Mouse (Mus musculus): ENCODE data around the gene Bcl11a. TPM values are rescaled to one million over a fixed set of nuclear protein-coding genes. Genes with fewer than 3 reads are reported as not detected.

Gene Bcl11a
- polyA plus RNA-seq, 1 experiment from 2014 or later: 15.0 TPM

GRCm38 (mm10) chr11:24131818-24132217 lies 54.0 kb downstream of the Bcl11a start:
- H3K27ac ChIP-seq (ENCODE audit: low read length): no peak overlapping the region
- 56% methylated on average over 2 of the region's 2 CpGs for WGBS
- H3K4me3 ChIP-seq (ENCODE audit: low read length): no peak overlapping the region
- peaks cover 32% of the 10 kb centered on the region for H3K4me1 ChIP-seq (ENCODE audit: control insufficient read depth, insufficient read depth, low read length)
- no peaks in the 10 kb centered on the region for H3K9me3 ChIP-seq (replicated peaks; ENCODE audit: control insufficient read depth, low read length)
- H3K36me3 ChIP-seq (ENCODE audit: control insufficient read depth, insufficient read depth): no peaks in the 10 kb centered on the region
- no peak overlapping the region for H3K4me2 ChIP-seq (ENCODE audit: low read depth, low read length)
- H3K27me3 ChIP-seq (ENCODE audit: control insufficient read depth, insufficient read depth, low read length): no peaks in the 10 kb centered on the region
- no peak for ATAC-seq (replicated peaks; ENCODE audit: extremely low read depth, insufficient read depth, low FRiP score)
- H3K9ac ChIP-seq (ENCODE audit: low read length): no peak overlapping the region

GRCm38 (mm10) chr11:24132358-24132757 lies 54.5 kb downstream of the Bcl11a start:
- no peak overlapping the region for H3K27ac ChIP-seq (ENCODE audit: low read length)
- no peaks in the 10 kb centered on the region for H3K27me3 ChIP-seq (ENCODE audit: control insufficient read depth, insufficient read depth, low read length)
- H3K9ac ChIP-seq (ENCODE audit: low read length): no peak overlapping the region
- no peak for ATAC-seq (replicated peaks; ENCODE audit: extremely low read depth, insufficient read depth, low FRiP score)
- WGBS: 91% methylated on average over 6 of the region's 6 CpGs
- H3K4me3 ChIP-seq (ENCODE audit: low read length): no peak overlapping the region
- H3K4me1 ChIP-seq (ENCODE audit: control insufficient read depth, insufficient read depth, low read length): peaks cover 36% of the 10 kb centered on the region
- no peaks in the 10 kb centered on the region for H3K9me3 ChIP-seq (replicated peaks; ENCODE audit: control insufficient read depth, low read length)
- H3K4me2 ChIP-seq (ENCODE audit: low read depth, low read length): no peak overlapping the region
- no peaks in the 10 kb centered on the region for H3K36me3 ChIP-seq (ENCODE audit: control insufficient read depth, insufficient read depth)

GRCm38 (mm10) chr11:24132853-24133252 lies 55.0 kb downstream of the Bcl11a start:
- Histone ChIP-seq H3K4me2 (ENCODE audit: low read depth, low read length) (no peak overlapping the region), H3K9me3 (replicated peaks; ENCODE audit: control insufficient read depth, low read length) (no peaks in the 10 kb centered on the region), H3K27me3 (ENCODE audit: control insufficient read depth, insufficient read depth, low read length) (no peaks in the 10 kb centered on the region), H3K36me3 (ENCODE audit: control insufficient read depth, insufficient read depth) (no peaks in the 10 kb centered on the region), H3K9ac (ENCODE audit: low read length) (no peak overlapping the region), H3K27ac (ENCODE audit: low read length) (no peak overlapping the region), H3K4me1 (ENCODE audit: control insufficient read depth, insufficient read depth, low read length) (peaks cover 41% of the 10 kb centered on the region), H3K4me3 (ENCODE audit: low read length) (no peak overlapping the region)
- 88% methylated on average over 2 of the region's 2 CpGs for WGBS
- ATAC-seq (replicated peaks; ENCODE audit: extremely low read depth, insufficient read depth, low FRiP score): no peak

GRCm38 (mm10) chr11:24133484-24133883 lies 55.6 kb downstream of the Bcl11a start:
- no peak overlapping the region for H3K4me3 ChIP-seq (ENCODE audit: low read length)
- ATAC-seq (replicated peaks; ENCODE audit: extremely low read depth, insufficient read depth, low FRiP score): no peak
- H3K36me3 ChIP-seq (ENCODE audit: control insufficient read depth, insufficient read depth): no peaks in the 10 kb centered on the region
- H3K9me3 ChIP-seq (replicated peaks; ENCODE audit: control insufficient read depth, low read length): no peaks in the 10 kb centered on the region
- peaks cover 43% of the 10 kb centered on the region for H3K4me1 ChIP-seq (ENCODE audit: control insufficient read depth, insufficient read depth, low read length)
- H3K27ac ChIP-seq (ENCODE audit: low read length): no peak overlapping the region
- H3K9ac ChIP-seq (ENCODE audit: low read length): no peak overlapping the region
- H3K4me2 ChIP-seq (ENCODE audit: low read depth, low read length): no peak overlapping the region
- no peaks in the 10 kb centered on the region for H3K27me3 ChIP-seq (ENCODE audit: control insufficient read depth, insufficient read depth, low read length)
- 45% methylated on average over 3 of the region's 3 CpGs for WGBS

- Histone ChIP-seq H3K4me3 (ENCODE audit: low read length) (no peak overlapping the region), H3K9ac (ENCODE audit: low read length) (no peak overlapping the region), H3K27me3 (ENCODE audit: control insufficient read depth, insufficient read depth, low read length) (no peaks in the 10 kb centered on the region), H3K9me3 (replicated peaks; ENCODE audit: control insufficient read depth, low read length) (no peaks in the 10 kb centered on the region), H3K4me1 (ENCODE audit: control insufficient read depth, insufficient read depth, low read length) (peaks cover 43% of the 10 kb centered on the region), H3K36me3 (ENCODE audit: control insufficient read depth, insufficient read depth) (no peaks in the 10 kb centered on the region), H3K4me2 (ENCODE audit: low read depth, low read length) (no peak overlapping the region), H3K27ac (ENCODE audit: low read length) (no peak overlapping the region)
- WGBS: 82% methylated on average over 5 of the region's 5 CpGs
- ATAC-seq (replicated peaks; ENCODE audit: extremely low read depth, insufficient read depth, low FRiP score): no peak
Measured at GRCm38 (mm10) chr11:24133928-24134327, 56.1 kb downstream of the Bcl11a start.

- Histone ChIP-seq H3K9ac (ENCODE audit: low read length) (no peak overlapping the region), H3K4me2 (ENCODE audit: low read depth, low read length) (no peak overlapping the region), H3K27ac (ENCODE audit: low read length) (no peak overlapping the region), H3K36me3 (ENCODE audit: control insufficient read depth, insufficient read depth) (no peaks in the 10 kb centered on the region), H3K27me3 (ENCODE audit: control insufficient read depth, insufficient read depth, low read length) (no peaks in the 10 kb centered on the region), H3K4me3 (ENCODE audit: low read length) (no peak overlapping the region), H3K4me1 (ENCODE audit: control insufficient read depth, insufficient read depth, low read length) (peaks cover 43% of the 10 kb centered on the region), H3K9me3 (replicated peaks; ENCODE audit: control insufficient read depth, low read length) (peaks cover 4% of the 10 kb centered on the region; the same call in 1 of the 2 replicates)
- ATAC-seq (replicated peaks; ENCODE audit: extremely low read depth, insufficient read depth, low FRiP score): no peak
- 73% methylated on average over 2 of the region's 2 CpGs for WGBS
Measured at GRCm38 (mm10) chr11:24135244-24135643, 57.4 kb downstream of the Bcl11a start.

GRCm38 (mm10) chr11:24136084-24136785 lies 58.4 kb downstream of the Bcl11a start:
- no peak for ATAC-seq (replicated peaks; ENCODE audit: extremely low read depth, insufficient read depth, low FRiP score)
- no peaks in the 10 kb centered on the region for H3K27me3 ChIP-seq (ENCODE audit: control insufficient read depth, insufficient read depth, low read length)
- WGBS: 29% methylated on average over 6 of the region's 6 CpGs
- no peak overlapping the region for H3K4me3 ChIP-seq (ENCODE audit: low read length)
- peak overlapping the region; percentile 46 for H3K27ac ChIP-seq (ENCODE audit: low read length)
- H3K9ac ChIP-seq (ENCODE audit: low read length): no peak overlapping the region
- H3K4me1 ChIP-seq (ENCODE audit: control insufficient read depth, insufficient read depth, low read length): peaks cover 41% of the 10 kb centered on the region
- H3K36me3 ChIP-seq (ENCODE audit: control insufficient read depth, insufficient read depth): no peaks in the 10 kb centered on the region
- H3K9me3 ChIP-seq (replicated peaks; ENCODE audit: control insufficient read depth, low read length): peaks cover 4% of the 10 kb centered on the region; the same call in 1 of the 2 replicates
- no peak overlapping the region for H3K4me2 ChIP-seq (ENCODE audit: low read depth, low read length)

GRCm38 (mm10) chr11:24137891-24138290 lies 60.0 kb downstream of the Bcl11a start:
- Histone ChIP-seq H3K36me3 (ENCODE audit: control insufficient read depth, insufficient read depth) (no peaks in the 10 kb centered on the region), H3K4me2 (ENCODE audit: low read depth, low read length) (no peak overlapping the region), H3K4me3 (ENCODE audit: low read length) (no peak overlapping the region), H3K27ac (ENCODE audit: low read length) (no peak overlapping the region), H3K27me3 (ENCODE audit: control insufficient read depth, insufficient read depth, low read length) (no peaks in the 10 kb centered on the region), H3K4me1 (ENCODE audit: control insufficient read depth, insufficient read depth, low read length) (peaks cover 39% of the 10 kb centered on the region), H3K9me3 (replicated peaks; ENCODE audit: control insufficient read depth, low read length) (peaks cover 4% of the 10 kb centered on the region; the same call in 1 of the 2 replicates), H3K9ac (ENCODE audit: low read length) (no peak overlapping the region)
- no peak for ATAC-seq (replicated peaks; ENCODE audit: extremely low read depth, insufficient read depth, low FRiP score)
- 86% methylated on average over 2 of the region's 2 CpGs for WGBS

GRCm38 (mm10) chr11:24138600-24139375 lies 60.9 kb downstream of the Bcl11a start:
- Histone ChIP-seq H3K36me3 (ENCODE audit: control insufficient read depth, insufficient read depth) (no peaks in the 10 kb centered on the region), H3K4me1 (ENCODE audit: control insufficient read depth, insufficient read depth, low read length) (peaks cover 35% of the 10 kb centered on the region), H3K27ac (ENCODE audit: low read length) (no peak overlapping the region), H3K9ac (ENCODE audit: low read length) (no peak overlapping the region), H3K27me3 (ENCODE audit: control insufficient read depth, insufficient read depth, low read length) (no peaks in the 10 kb centered on the region), H3K4me2 (ENCODE audit: low read depth, low read length) (no peak overlapping the region), H3K9me3 (replicated peaks; ENCODE audit: control insufficient read depth, low read length) (peaks cover 4% of the 10 kb centered on the region; the same call in 1 of the 2 replicates), H3K4me3 (ENCODE audit: low read length) (no peak overlapping the region)
- no peak for ATAC-seq (replicated peaks; ENCODE audit: extremely low read depth, insufficient read depth, low FRiP score)
- WGBS: 73% methylated on average over 9 of the region's 9 CpGs
